Mouse (Mus musculus) forebrain, embryonic 15.5 days (tissue): ENCODE data around the gene Xirp1. TPM values are rescaled to one million over a fixed set of nuclear protein-coding genes. Genes with fewer than 3 reads are reported as not detected.

Source experiments
- ATAC-seq: fragments of 200-750 bp; cut with Nextera tagmentation; replicated peaks from 2 replicates; pipeline ENCODE4 v1.8.0; 2017; ENCODE audit warnings: mild to moderate bottlenecking, moderate TSS enrichment, moderate library complexity
- H3K27ac ChIP-seq: fragments of 300-500 bp; sonication (generic); replicated peaks from 2 replicates; pipeline ENCODE4 v1.5.1; 2015; ENCODE audit warnings: mild to moderate bottlenecking, inconsistent platforms
- H3K27me3 ChIP-seq: fragments of 300-500 bp; sonication (generic); 2 replicates; pipeline ENCODE4 v1.6.1; 2015; ENCODE audit warnings: inconsistent platforms
- H3K36me3 ChIP-seq: fragments of 300-500 bp; sonication (generic); 2 replicates; pipeline ENCODE4 v1.6.1; 2015; ENCODE audit warnings: mild to moderate bottlenecking, inconsistent platforms
- H3K4me1 ChIP-seq: fragments of 300-500 bp; sonication (generic); 2 replicates; pipeline ENCODE4 v1.6.1; 2015; ENCODE audit warnings: inconsistent platforms
- H3K4me2 ChIP-seq: fragments of 300-500 bp; sonication (generic); replicated peaks from 2 replicates; pipeline ENCODE4 v1.6.1; 2015; ENCODE audit warnings: mild to moderate bottlenecking, inconsistent platforms
- H3K4me3 ChIP-seq: fragments of 300-500 bp; sonication (generic); 2 replicates; pipeline ENCODE4 v1.5.1; 2015; ENCODE audit warnings: mild to moderate bottlenecking, inconsistent platforms
- H3K9ac ChIP-seq: fragments of 300-500 bp; sonication (generic); replicated peaks from 2 replicates; pipeline ENCODE4 v1.6.1; 2015; ENCODE audit warnings: mild to moderate bottlenecking, inconsistent platforms
- H3K9me3 ChIP-seq: fragments of 300-500 bp; sonication (generic); 2 replicates; pipeline ENCODE4 v1.6.1; 2016; ENCODE audit warnings: inconsistent platforms
- WGBS: fragments of 180-500 bp; shearing (Covaris S2); methylation state at CpG from one replicate; pipeline ENCODE4 v1.1.7; 2015; ENCODE audit warnings: mixed read lengths; 5-methylcytosine and 5-hydroxymethylcytosine counted together
- polyA plus RNA-seq: library from polyadenylated mRNA; unstranded; fragments of >200 nt; fragmentation: Nextera tagmentation; extraction: Ambion mirVana; gene quantifications from 2 replicates; pipeline ENCODE4 v1.2.1, GENCODE M21; 2015

The Xirp1 gene
- polyA plus RNA-seq, 1 experiment from 2014 or later = not detected

- Histone ChIP-seq H3K27ac (no peak overlapping the region), H3K4me2 (peak overlapping the region; percentile 93), H3K4me1 (peaks cover 49% of the 10 kb centered on the region), H3K9me3 (no peaks in the 10 kb centered on the region), H3K9ac (peak overlapping the region; percentile 59), H3K27me3 (no peaks in the 10 kb centered on the region), H3K4me3 (peak overlapping the region; percentile 75), H3K36me3 (no peaks in the 10 kb centered on the region)
- no peak for ATAC-seq
- 1% methylated on average over 40 of the region's 48 CpGs for WGBS
Observed at GRCm38 (mm10) chr9:119982956-119983551, 40.3 kb downstream of the Xirp1 start.

- peaks cover 57% of the 10 kb centered on the region for H3K4me1 ChIP-seq
- peak; percentile 18; the same call in 1 of the 2 replicates for ATAC-seq
- WGBS = 2% methylated on average over 11 of the region's 11 CpGs
Observed at GRCm38 (mm10) chr9:119982241-119982811, 41.1 kb downstream of the Xirp1 start.

GRCm38 (mm10) chr9:119981183-119982179, 41.9 kb downstream of the Xirp1 start:
- WGBS = 6% methylated on average over 16 of the region's 16 CpGs
- Histone ChIP-seq H3K4me2 (peak overlapping the region; percentile 93), H3K27ac (peak overlapping the region; percentile 66)

More at GRCm38 (mm10) chr9:119982241-119982811, 41.1 kb downstream of the Xirp1 start:
- Histone ChIP-seq H3K9ac (no peak overlapping the region), H3K27me3 (no peaks in the 10 kb centered on the region), H3K4me2 (peak overlapping the region; percentile 93), H3K4me3 (peak overlapping the region; percentile 75), H3K9me3 (no peaks in the 10 kb centered on the region), H3K27ac (peak overlapping the region; percentile 66; the same call in 1 of the 2 replicates), H3K36me3 (no peaks in the 10 kb centered on the region)

GRCm38 (mm10) chr9:119980770-119981182, 42.6 kb downstream of the Xirp1 start:
- Histone ChIP-seq H3K36me3 (no peaks in the 10 kb centered on the region), H3K4me2 (peak overlapping the region; percentile 93; the same call in 1 of the 2 replicates), H3K4me3 (no peak overlapping the region), H3K9ac (no peak overlapping the region), H3K4me1 (peaks cover 62% of the 10 kb centered on the region), H3K9me3 (no peaks in the 10 kb centered on the region), H3K27ac (peak overlapping the region; percentile 66), H3K27me3 (no peaks in the 10 kb centered on the region)
- WGBS = 9% methylated on average over 4 of the region's 4 CpGs
- no peak for ATAC-seq

More at GRCm38 (mm10) chr9:119981183-119982179, 41.9 kb downstream of the Xirp1 start:
- ATAC-seq = no peak
- no peaks in the 10 kb centered on the region for H3K27me3 ChIP-seq
- no peaks in the 10 kb centered on the region for H3K9me3 ChIP-seq
- no peak overlapping the region for H3K9ac ChIP-seq
- H3K4me1 ChIP-seq = peaks cover 62% of the 10 kb centered on the region
- peak overlapping the region; percentile 75; the same call in 1 of the 2 replicates for H3K4me3 ChIP-seq
- H3K36me3 ChIP-seq = no peaks in the 10 kb centered on the region

- Histone ChIP-seq H3K4me3 (no peak overlapping the region), H3K27me3 (no peaks in the 10 kb centered on the region), H3K4me2 (no peak overlapping the region), H3K9me3 (no peaks in the 10 kb centered on the region), H3K4me1 (peaks cover 62% of the 10 kb centered on the region), H3K36me3 (no peaks in the 10 kb centered on the region), H3K9ac (no peak overlapping the region), H3K27ac (no peak overlapping the region)
- no peak for ATAC-seq
- WGBS = 47% methylated on average over 2 of the region's 2 CpGs
Observed at GRCm38 (mm10) chr9:119979749-119980148, 43.6 kb downstream of the Xirp1 start.

DNA sequence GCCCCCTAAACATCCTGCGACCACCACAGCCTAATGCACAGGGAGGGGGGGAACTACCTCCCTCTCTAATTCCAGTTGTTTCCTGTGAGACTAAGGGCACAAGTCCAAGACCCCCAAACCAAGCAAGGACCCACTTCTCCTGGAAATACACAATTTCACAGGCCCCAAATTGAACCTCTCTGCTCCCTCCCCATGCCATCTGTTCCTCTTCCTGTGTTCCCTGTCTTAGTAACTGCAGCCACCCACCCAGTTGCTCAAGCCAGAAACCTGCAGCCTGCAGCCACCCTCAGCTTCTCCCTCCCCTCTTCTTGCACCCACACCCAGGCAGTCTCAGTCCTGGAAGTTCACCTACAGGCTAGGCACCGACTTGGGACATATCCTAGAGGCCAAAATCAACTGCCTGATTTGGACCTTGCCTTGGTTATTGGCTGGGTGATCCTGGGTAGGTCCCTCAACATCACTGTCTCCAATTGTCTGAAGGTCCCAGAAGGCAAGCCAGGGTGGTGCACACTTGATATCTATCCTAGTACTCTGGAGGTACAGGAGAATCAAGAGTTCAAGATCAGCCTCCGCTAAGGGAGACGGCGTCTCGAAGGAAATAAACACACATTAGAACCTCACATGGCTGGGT, 44.5 kb downstream of the Xirp1 start:
- H3K36me3 ChIP-seq = no peaks in the 10 kb centered on the region
- H3K4me3 ChIP-seq = no peak overlapping the region
- H3K9me3 ChIP-seq = no peaks in the 10 kb centered on the region
- WGBS = 86% methylated on average over 6 of the region's 6 CpGs
- H3K4me1 ChIP-seq = peaks cover 57% of the 10 kb centered on the region
- no peak overlapping the region for H3K4me2 ChIP-seq
- no peak overlapping the region for H3K27ac ChIP-seq
- no peak for ATAC-seq
- H3K9ac ChIP-seq = no peak overlapping the region
- H3K27me3 ChIP-seq = no peaks in the 10 kb centered on the region

DNA sequence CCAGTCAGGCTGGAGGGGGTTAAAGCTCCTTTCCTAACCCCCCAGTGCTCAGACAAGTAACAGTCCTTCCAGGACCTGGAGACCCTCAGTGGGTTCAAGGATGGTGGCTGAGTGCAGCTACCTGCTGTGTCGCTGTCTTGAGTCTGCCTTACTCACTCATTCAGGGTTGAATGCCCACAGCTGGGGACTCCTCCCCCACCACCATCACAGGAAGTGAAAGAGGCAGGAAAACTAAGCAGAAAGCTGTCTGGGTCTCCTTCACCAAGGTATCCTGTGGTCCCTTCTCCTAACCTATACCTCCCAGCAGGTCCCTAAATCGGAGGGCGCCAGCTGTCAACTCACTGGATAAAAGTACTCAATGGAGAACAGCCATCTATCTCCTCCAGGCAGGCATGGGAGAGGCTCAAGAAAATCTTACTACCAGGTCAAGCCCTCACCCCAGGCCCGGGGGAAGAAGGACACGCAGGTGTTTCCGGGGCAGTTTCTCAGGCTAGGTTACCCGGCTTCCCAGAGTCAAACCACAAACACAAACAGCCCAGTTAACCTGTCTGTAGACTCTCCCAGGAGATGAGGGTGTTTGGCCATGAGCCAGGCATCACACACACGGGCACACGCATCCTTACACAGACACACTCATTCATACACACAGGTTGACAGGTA, 45.1 kb downstream of the Xirp1 start:
- Histone ChIP-seq H3K36me3 (no peaks in the 10 kb centered on the region), H3K27me3 (no peaks in the 10 kb centered on the region), H3K4me1 (peaks cover 53% of the 10 kb centered on the region), H3K4me2 (no peak overlapping the region), H3K9me3 (no peaks in the 10 kb centered on the region), H3K27ac (0 out of 2 replicates have a peak overlapping the region, but pooled peaks have one; percentile 25), H3K9ac (no peak overlapping the region), H3K4me3 (no peak overlapping the region)
- 53% methylated on average over 9 of the region's 9 CpGs for WGBS
- ATAC-seq = no peak

DNA sequence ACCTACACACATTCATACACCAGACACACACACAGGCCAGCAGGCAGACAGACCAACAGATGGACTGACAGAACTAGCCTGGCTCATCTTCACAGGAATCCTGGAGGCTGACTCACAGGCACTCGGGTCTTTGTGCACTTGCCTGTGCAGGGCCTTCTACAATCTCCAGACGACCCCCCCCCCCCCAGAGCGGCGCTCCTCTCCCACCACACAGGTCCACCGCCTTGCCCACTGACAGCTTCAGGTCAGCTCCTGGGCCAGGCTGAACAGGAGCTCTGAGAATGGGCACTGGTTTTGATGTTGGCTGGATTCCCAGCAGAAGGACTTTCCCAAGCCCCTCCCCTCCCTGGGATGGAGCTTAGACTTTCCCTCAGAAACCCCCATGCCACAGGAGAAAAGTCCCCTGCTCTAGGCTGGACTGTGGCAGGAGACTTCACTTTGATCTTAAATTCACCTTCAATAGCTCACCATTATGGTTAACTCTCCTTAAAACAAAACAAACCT, 45.8 kb downstream of the Xirp1 start:
- no peak overlapping the region for H3K4me2 ChIP-seq
- H3K9ac ChIP-seq = no peak overlapping the region
- H3K27ac ChIP-seq = 0 out of 2 replicates have a peak overlapping the region, but pooled peaks have one; percentile 25
- H3K4me1 ChIP-seq = peaks cover 46% of the 10 kb centered on the region
- H3K9me3 ChIP-seq = no peaks in the 10 kb centered on the region
- WGBS = 44% methylated on average over 5 of the region's 5 CpGs
- no peaks in the 10 kb centered on the region for H3K27me3 ChIP-seq
- no peak overlapping the region for H3K4me3 ChIP-seq
- no peaks in the 10 kb centered on the region for H3K36me3 ChIP-seq
- no peak for ATAC-seq

DNA sequence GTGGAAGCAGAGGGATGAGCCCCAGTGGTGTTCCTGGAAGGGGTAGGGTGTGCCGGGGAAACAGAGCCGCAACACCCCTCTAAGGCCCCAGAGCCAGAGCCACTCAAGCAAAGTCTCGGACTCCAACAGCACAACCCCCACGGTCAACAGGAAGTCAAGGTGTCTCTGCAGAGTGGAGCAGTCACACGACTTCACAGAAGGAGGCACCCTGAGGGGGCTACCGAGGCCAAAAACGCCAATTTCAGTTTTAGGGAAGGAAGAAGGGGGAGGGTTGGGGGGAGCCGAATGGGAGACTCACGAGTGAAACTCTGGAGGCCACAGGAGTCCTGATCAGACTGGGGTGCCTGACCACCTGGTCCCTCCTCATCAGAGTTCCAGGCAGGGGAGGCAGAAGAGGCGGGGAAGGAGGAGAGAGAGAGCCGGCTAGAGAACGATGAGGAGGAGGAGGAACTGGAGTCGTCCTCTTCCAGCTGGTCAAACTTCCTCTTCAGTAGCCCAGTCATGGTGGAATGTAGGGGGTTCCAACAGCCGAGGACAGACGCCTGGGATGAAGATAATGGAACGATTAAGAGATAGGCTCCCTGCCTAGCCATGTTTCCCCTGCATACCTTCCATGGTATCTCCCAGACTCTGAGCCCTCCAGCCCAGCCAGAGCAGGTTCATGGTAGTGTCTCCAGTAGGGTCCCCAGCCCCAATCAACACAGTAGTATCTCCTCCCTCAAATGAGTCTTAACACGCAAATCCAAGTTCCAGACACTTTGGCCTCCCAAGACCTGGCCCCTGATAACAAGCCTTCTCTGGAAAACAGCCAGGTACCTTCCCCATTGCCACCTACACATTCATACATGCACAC, 46.5 kb downstream of the Xirp1 start:
- WGBS = 69% methylated on average over 17 of the region's 17 CpGs
- no peaks in the 10 kb centered on the region for H3K9me3 ChIP-seq
- H3K4me2 ChIP-seq = no peak overlapping the region
- no peak overlapping the region for H3K9ac ChIP-seq
- no peaks in the 10 kb centered on the region for H3K36me3 ChIP-seq
- H3K4me3 ChIP-seq = no peak overlapping the region
- ATAC-seq = no peak
- H3K27me3 ChIP-seq = no peaks in the 10 kb centered on the region
- peaks cover 45% of the 10 kb centered on the region for H3K4me1 ChIP-seq
- H3K27ac ChIP-seq = no peak overlapping the region

DNA sequence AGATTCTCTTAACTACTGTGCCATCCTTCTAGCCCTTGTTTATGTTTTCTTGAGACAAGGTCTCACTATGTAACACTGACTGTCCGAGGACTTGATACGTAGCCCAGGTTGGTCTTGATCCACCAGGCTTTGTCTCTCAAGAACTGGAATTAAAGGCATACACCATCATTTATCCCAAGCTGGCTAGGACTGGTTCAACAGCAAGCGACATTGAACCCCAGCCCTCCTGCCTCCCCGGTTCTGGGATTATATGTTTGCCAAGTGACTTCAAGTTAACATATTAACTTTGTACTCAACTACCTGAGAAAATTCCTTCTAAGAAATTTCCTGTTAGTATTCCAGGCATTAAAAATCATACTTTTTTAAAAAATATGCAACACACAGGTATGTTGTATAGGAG, 48.1 kb downstream of the Xirp1 start:
- Histone ChIP-seq H3K4me2 (no peak overlapping the region), H3K4me1 (peaks cover 46% of the 10 kb centered on the region), H3K36me3 (no peaks in the 10 kb centered on the region), H3K27me3 (no peaks in the 10 kb centered on the region), H3K9ac (no peak overlapping the region), H3K4me3 (no peak overlapping the region), H3K9me3 (no peaks in the 10 kb centered on the region), H3K27ac (no peak overlapping the region)
- no peak for ATAC-seq
- WGBS = 93% methylated on average over 4 of the region's 4 CpGs
